Mouse (Mus musculus) bone marrow macrophage, adult 2 months (primary cell): ENCODE measurements around the gene Selenos.

Experiments
- CTCF ChIP-seq: IDR thresholded peaks from 2 replicates; pipeline ENCODE4 v1.5.1; 2012; ENCODE audit warnings: low read depth, mild to moderate bottlenecking, low read length, moderate library complexity
- POLR2A ChIP-seq: IDR thresholded peaks from 2 replicates; pipeline ENCODE4 v1.6.1; 2012; ENCODE audit warnings: mild to moderate bottlenecking, low read depth, low read length, borderline replicate concordance

GRCm38 (mm10) chr7:66125368-66125767 lies 45.9 kb downstream of the Selenos start:
- TF ChIP-seq POLR2A (no peak), CTCF (no peak)
